Mouse (Mus musculus): ENCODE measurements around the gene Zfp280b.
"Not testable (repeated sequence)": the region's sequence is repeated elsewhere in the genome, so short reads cannot be mapped to it uniquely, and the experiment has no call there.

The Zfp280b gene

DNA sequence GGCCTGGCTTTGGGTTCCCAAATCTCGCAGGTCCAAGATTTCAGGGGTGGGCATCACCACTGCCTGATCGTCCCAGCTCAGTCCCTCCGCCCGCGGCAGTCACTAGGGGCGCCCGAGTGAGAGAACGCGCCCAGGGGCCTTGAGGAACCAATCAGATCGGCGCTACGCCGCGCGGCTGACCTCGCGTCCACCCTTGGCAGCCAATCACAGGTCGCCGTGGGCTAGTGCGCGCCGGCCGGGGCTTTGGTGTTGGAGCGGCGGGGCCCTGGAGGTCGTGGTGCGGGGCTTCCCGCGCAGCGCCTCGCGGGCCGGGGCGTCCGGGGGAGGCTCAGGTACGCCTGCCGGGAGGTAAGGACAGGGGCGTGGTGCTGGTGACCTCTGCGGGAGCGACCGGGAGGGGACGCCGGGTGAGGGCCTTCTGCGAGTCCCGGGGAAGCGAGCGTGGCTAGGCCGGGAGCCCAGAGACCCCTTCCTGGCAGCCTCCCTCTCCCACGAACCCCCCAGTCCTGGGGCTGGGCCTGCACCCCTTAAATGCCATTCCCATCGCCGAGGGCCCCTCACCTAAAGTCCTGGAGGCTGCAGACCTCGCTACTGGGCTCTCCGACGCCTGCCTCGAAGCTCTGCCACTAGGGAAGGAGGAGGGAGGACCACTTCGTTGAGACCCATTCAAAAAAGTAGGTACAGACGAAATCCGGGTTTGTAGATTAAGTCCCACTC lies at the start of gene Zfp280b:
TSS of gene Zfp280b (plus strand) at position 249 of the 717 bp plus-strand sequence.
- DNase-seq (ENCODE audit: low spot score in 2 of 2) = peak; percentile 96 to 98

DNA sequence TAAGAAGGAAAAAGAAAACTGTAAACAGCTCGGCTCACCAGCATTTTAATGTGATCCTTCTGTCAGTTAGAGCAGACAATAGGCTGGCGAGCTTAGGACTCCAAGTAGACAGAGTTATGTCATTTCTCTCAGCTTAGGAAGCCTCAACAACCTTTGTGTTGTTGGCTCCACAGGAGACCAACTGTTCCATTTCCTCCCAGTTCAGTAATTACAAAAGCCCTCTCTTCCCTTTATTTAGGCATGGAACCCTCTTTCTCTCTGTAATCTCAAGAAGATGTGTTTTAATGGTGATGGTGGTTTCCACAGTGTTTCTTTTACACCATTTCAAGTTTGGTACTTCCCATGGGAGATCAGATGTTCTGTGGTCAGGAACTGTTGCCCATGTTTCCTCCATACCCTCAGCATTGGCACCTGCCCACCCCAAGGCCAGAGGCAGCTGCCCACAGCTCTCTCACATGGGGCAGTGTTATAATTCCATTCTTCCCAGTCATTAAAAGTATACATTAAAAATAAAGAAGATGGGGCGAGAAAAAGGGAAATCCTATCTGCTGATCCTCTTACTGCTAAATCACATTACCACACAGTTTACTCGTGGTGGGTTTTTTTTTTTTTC lies 41.9 kb upstream of the Zfp280b start:
- DNase-seq (ENCODE audit: low spot score in 2 of 2) = no peak

DNA sequence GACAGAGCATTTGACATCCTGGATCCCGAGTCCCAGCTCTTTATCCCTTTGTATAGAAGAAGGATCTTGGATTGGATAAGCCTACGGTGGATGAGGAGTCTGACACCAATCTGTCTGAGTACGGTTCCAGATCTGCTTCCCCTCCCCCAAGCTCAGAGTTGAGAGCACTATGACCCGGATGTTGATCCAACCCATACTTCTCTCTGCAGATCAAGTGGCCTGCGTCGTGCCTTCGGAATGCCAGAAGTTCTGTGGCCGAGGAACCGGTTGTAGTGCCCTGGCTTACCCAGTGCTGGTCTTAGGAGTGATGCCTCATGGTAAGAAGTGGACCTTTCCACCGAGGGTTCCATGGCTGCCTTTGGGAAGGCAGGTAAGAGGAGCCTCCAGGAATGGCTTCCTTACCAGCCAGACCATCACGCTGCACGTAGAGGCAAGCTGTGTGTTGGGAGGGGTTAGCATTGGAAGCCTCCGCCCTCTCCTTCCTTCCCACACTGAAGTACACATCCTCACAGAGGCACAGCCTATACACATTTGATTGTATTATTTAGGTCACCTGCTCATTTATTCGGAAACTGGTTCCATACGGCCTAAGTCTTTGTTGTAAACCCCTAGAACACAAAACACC lies 38.7 kb upstream of the Zfp280b start:
- DNase-seq (ENCODE audit: low spot score in 2 of 2) = no peak

DNA sequence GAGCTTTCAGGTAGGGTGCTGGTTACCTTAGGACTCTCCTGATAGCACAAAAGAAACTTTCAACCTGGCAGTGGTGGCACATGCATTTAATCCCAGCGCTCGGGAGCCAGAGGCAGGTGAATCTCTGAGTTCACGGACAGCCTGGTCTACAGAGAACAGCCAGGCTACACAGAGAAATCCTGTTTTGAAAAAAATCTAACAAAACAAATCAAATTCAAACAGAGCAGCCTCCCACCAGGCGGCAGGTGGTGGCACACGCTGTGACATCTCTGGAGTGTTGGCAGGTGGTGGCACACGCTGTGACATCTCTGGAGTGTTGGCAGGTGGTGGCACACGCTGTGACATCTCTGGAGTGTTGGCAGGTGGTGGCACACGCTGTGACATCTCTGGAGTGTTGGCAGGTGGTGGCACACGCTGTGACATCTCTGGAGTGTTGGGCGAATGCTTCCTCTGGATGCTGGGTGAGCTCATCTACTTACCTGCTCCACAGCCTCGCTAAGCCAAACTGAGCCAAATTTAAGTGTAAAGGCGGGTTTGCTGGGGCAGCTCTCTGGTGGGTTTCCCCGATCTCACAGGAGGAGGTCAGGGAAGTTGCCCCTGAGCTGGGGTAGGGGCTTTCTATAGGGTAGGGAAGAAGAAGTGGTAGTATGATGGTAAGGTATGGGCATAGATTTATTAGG lies 37.8 kb upstream of the Zfp280b start:
- not testable (repeated sequence) for DNase-seq (ENCODE audit: low spot score in 2 of 2)

DNA sequence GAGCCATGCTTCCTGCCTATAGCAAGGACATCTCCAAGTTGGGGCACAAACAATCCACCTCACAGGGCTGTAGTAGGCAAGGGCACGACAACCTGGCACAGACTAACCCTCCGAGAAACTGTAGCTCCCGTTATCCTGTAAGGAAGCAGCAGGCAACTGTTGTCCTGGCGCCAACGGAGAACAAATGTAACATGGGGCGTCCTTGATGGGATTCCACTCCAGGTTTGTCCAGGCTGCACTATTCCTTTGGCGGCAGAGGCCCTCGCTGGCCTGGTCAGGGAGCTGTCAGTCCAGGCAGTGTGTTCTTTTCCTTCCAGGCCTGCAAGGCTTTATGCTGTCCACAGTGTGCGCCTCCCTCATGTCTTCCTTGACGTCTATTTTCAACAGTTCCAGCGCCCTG lies 37.0 kb upstream of the Zfp280b start:
- no peak for DNase-seq (ENCODE audit: low spot score in 2 of 2)

DNA sequence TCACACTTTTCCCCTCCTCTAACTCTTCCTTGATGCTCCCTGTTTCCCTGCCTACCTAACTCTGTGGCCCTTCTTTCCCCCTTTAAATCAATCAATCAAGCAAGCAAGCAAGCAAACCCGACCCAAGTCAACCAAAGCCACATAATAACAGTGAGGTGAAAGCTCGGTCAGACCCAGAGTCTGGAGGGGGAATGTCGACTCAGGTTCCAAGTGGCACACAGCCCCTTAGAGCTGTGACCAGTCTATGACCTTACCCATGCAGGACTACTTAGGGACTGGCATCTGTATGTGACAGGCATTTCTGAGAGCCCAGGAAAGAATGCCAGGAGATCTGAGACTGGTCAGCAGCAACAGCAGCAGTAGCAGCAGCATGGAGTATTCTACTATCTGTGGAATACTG lies 36.1 kb upstream of the Zfp280b start:
- no peak for DNase-seq (ENCODE audit: low spot score in 2 of 2)

DNA sequence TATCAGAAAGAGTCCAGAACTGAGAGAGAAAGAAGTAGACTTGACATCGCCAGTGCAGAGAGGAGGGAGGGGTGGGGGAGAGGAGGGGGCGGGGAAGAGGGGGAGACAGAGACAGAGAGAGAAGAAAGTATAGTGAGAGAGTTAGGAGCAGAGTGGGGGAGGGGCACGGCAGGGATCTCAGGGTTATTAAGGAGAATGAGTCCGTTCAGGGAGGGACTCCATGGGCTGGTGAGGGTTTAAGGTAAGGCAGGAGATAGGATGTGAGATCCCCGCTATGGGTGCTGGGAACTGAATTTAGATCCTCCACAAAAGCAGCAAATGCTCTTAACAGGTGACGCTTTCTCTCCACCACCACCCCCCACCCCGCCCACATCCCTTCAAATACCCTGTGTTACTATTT lies 31.3 kb upstream of the Zfp280b start:
- DNase-seq (ENCODE audit: low spot score in 2 of 2) = no peak

DNA sequence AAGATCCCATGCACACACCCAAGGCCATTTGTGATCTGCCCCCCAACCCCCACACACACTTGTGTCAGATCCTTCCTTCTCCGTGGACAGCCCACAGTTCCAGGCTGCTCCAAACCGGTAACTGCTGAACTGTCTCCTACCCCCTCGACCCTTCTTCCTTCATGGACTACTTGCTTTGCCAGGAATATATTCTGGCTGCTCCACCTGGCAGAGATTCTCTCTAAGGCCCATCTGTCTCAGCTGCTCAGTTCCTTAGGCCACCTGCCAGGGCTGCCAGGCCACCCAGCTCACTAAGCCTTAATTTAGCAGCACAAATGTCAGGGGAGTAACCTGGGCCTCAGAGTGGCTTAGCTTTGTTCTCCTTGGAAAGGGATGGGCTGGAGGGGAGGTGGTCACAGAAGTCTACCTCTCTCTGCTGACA lies 30.3 kb upstream of the Zfp280b start:
- DNase-seq (ENCODE audit: low spot score in 2 of 2) = no peak

DNA sequence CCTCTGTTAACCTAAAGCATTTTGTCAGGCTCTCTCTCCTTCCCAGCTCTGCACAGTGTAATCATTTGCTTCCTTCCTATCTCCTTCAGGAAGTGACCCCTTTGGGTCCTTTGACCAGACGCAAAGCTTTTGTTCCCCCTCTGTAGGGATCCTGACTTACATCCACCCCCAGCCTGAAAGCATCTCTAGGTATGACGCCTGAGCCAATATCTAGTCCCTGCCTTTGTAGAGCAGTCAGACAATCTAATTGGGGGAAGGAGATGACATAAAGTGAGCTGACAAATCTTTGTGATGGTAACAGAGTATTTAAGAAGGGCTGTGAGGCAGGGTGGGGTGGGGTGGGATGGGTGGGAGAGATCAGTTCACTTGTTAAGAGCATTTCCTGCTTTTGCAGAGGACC lies 29.8 kb upstream of the Zfp280b start:
- no peak for DNase-seq (ENCODE audit: low spot score in 2 of 2)

DNA sequence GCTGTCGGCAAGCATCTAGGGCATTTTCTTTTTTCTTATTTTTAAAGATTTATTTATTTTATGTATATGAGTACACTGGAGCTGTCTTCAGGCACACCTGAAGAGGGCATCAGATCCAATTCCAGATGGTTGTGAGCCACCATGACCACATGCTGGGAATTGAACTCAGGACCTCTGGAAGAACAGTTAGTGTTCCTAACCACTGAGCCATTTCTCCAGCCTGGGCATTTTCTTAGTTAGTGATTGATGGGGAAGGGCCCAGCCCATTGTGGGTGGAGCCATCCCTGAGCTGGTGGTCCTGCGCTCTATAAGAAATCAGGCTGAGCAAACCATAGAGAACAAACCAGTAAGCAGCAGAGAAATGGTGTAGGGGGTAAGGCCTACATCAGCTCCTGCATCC lies 29.2 kb upstream of the Zfp280b start:
- no peak for DNase-seq (ENCODE audit: low spot score in 2 of 2)

DNA sequence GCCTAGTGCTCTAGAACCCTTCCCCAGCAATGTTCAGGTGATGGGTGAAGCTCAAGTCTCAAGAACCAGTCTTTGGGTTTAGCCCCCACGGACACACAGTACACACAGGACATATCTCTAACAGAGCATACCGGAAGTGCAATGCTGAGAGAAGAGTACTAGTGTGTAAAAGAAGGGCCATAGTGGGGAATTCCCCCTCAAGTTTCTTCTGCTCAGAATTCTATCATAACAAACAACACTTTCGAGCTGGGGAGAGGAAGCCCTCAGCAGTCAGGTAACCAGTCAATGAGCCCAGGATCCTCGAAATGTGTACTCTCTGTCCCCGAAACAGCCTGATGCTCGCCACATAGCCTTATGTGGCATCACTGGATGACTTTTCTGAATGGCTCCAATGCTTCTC lies 26.1 kb upstream of the Zfp280b start:
- DNase-seq (ENCODE audit: low spot score in 2 of 2) = no peak

DNA sequence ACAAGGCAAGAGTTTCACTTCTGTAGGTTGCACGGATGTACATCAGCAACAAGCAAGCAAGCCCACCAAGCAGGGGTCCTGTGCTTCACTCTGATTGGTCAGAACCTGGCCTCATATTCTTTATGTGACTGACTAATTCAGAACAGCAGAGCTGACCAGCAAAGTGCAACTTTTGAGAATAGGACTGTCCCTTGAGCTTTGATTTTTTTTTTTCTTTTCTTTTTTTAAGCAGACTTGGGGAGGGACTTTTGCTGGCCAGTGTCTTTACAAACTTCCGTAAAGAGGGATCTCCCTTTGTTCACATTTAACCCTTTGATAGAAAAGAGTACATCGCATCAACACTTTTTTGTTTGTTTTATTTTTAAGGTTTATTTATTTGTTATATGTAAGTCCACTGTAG lies 22.6 kb upstream of the Zfp280b start:
- no peak for DNase-seq (ENCODE audit: low spot score in 2 of 2)

DNA sequence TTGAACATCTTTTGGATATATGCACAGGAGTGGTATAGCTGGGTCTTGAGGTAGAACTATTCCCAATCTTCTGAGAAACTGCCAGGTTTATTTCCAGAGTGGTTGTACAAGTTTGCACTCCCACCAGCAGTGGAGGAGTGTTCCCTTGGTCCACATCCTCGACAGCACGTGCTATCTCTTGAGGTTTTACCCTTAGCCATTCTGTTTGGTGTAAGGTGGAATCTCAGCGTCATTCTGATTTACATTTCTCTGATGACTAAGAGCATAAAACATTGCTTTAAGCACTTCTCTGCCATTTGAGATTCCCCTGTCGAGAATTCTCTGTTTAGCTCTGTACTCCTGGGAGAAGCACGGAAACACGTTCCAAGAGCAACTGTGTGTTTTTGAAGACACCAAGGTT lies 19.5 kb upstream of the Zfp280b start:
- no peak for DNase-seq (ENCODE audit: low spot score in 2 of 2)

DNA sequence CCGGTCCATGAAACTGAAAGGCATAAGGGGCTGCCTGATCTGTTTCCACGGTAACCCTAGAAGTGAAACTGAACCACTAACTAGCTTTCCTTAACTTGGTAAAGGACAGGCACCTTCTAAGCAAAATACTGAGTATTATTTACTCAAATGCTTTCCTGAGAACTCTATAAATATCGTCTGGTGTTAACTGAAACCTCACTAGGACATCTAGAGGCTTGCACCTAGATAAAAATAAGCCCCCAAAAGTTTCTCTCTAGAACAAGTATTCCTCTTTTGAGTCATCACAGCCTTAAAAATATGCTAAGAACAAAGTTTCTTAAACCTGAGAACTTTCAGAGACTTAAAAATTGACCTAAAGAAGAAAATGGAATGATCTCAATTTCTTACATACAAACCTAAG lies 15.6 kb upstream of the Zfp280b start:
- DNase-seq (ENCODE audit: low spot score in 2 of 2) = no peak

DNA sequence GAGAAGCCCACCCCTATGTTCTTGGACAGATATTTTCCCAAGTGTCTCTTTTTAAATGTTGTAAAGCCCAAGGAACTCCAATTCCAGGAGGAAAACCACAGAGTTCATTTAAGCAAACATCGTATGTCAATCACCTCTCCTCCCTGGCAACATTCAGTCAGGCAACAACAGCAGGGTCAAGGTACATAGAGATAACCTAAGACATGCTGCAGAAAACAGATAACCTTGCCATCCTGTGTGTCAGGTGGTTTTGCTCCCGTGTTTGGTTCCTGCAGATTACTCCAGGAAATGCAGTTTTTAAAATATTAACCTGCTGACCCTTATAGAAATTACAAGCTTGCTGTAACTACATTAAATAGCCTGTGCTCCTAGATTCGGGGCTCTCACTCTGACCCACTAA lies 10.7 kb upstream of the Zfp280b start:
- DNase-seq (ENCODE audit: low spot score in 2 of 2) = no peak

DNA sequence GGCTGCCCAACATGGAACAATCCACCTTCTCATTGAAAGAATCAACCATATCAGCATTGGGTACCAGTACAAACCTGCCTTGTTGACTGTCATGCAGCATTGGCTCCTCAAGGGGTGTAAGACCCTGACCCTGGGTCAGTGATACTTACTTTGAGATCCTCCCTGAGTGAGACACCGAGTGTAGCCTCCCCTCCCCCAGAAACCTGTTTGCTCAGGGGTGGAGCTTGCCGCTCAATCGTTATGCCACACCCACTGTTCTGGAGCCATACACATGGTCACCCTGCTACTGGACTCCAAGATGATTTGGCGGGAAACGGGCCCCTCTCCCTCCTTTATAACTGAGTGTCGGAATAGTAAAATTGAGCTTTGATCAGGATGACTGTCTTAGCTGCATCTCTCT lies 8.5 kb upstream of the Zfp280b start:
- no peak for DNase-seq (ENCODE audit: low spot score in 2 of 2)

DNA sequence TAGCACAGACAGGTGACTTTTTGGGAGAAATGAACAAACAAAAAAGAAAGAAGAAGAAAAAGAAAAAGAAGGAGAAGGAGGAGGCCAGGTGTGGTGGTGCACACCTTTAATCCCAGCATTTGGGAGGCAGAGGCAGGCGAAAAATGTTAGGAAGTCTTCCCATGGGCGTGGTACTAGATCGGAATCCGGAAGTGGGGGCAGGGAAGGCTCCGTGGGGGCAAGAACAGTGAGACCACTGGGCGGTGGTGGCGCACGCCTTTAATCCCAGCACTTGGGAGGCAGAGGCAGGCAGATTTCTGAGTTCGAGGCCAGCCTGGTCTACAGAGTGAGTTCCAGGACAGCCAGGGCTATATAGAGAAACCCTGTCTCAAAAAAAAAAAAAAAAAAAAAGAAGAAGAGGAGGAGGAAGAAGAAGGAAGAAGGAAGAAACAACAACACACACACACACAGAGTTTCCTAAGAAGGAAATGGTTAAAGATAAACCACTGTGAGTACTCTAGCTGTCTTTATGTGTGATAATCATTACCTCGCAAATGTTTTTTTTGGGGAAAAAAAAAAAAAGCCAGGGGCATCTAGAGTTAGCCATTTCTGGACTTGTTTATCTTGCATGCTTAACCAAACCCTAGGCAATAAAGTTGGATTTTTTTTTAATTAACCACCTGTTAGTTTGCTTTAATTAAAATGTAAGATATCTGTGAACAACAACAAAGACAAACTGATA lies 6.8 kb upstream of the Zfp280b start:
- DNase-seq (ENCODE audit: low spot score in 2 of 2) = no peak

DNA sequence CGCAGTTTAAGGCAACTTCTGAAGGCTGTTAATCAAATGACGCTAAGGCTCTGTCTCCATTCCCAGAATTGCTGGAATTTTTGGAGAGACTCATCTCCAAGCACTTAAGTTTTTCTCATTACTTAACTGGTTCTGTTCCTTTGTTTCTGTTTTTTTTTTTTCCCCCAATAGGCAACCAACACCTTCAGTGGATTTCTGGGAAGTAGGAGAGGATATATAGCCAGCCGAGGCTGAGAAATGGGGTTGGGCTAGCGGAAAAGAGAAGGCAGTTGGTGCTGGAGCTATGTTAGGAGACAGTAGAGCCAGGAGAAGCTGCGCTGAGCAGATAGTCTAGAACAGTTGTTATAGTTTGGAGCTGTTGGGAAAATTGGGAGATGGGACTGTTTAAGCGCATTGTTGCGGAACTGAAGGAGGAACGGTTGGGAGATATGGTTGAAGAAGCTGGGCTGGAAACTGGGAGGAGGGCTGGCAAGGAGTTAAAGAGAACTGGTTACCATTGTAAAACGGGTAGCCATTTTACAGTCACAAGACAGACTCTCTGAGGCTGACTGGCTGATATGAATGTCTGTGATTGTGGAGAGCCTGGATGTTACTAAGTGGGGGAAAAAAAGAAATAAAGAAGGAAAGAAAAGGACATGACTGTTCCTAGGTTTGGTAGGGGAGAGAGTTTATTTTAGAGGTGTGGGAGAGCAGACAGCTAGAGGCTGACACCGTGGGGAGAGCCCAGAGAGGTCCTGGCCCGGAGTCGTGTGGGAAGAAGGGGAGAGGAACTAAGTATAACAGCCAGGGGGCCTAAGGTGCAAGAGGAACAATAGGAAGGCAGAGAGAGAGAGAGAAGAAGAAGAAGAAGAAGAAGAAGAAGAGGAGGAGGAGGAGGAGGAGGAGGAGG lies 5.1 kb upstream of the Zfp280b start:
- no peak for DNase-seq (ENCODE audit: low spot score in 2 of 2)

DNA sequence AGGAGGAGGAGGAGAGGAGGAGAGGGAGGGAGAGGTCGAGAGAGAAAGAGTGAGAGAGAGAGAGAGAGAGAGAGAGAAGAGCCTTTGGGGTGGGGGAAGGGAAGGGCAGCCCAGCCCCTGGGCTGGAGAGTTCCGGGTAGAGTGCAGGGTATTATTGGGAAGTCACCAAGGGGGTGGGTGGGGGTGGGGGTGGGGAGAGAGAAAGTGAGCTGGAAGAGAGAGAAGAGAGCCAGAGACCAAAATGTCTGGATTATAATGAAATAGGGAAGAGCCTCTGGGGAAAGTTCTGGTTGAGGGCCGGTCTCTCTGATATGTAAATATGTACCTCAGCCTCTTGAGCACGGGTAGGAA lies 4.5 kb upstream of the Zfp280b start:
- no peak for DNase-seq (ENCODE audit: low spot score in 2 of 2)

DNA sequence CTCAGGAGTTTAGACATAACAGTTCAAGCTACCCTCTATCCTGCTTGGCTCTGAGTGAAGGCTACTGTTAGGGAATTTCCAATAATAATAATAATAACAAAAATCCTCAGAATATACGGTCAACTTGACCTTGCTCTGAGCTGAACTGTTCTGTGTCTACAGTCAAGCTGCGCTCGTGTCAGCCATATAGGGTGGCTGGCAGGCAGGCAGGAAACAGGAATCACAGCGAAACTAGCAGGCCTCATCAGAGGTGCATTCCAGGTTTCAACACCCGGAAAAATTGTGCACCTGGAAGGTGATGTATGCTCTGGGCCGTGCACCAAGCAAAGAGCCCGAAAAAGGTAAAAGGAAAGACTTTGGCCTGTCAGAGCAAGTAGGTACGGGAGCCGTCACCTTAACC lies 4.1 kb upstream of the Zfp280b start:
- no peak for DNase-seq (ENCODE audit: low spot score in 2 of 2)

DNA sequence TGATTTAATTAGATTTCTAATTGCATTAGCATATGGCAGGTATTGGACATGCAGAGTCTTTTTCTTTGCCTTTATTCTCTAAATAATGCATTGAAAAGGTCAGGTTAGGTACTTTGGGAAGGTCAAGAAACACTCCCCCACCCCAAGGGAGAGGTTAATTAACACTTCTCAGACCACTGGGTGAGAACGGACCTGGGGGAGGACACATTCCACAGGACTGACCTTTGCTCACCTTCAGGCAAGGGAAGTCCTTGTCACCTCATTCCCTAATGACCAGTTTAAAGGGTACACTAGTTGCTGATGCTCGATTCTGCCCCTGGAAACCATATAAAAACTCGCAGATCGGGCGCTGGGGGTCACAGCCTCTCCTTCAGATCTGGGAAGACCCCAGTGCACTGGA lies 3.2 kb upstream of the Zfp280b start:
- DNase-seq (ENCODE audit: low spot score in 2 of 2) = no peak
